Mouse (Mus musculus) olfactory bulb, adult 2 months (tissue): ENCODE measurements around the gene Hes7.

ENCODE experiments used
- CTCF ChIP-seq: fragments of 200-500 bp; IDR thresholded peaks from 2 replicates; pipeline ENCODE4 v1.5.1; 2012; ENCODE audit warnings: low read depth, mild to moderate bottlenecking, low read length, moderate library complexity; ENCODE audit not compliant: insufficient read depth
- POLR2A ChIP-seq: fragments of 200-500 bp; IDR thresholded peaks from 2 replicates; pipeline ENCODE4 v1.6.1; 2012; ENCODE audit warnings: mild to moderate bottlenecking, low read depth, low read length, moderate library complexity; ENCODE audit not compliant: insufficient read depth

GRCm38 (mm10) chr11:69107676-69108075 lies 12.5 kb upstream of the Hes7 start:
- TF ChIP-seq CTCF (no peak), POLR2A (no peak)
